ENCODE assay signal across 37 mouse cellular contexts in genomic region chr7:66318147-66318546, GRCm38 (mm10). TPM values are rescaled to one million over a fixed set of nuclear protein-coding genes. Genes with fewer than 3 reads are reported as not detected.
"Had no signal": no experiment of that assay in that cellular context is flagged by ENCODE, and none has a peak within 500 bp of the region (broad histone marks: within the 10 kb centered on the region; RNA-seq: fewer than 3 reads in every experiment).

No protein-coding gene starts in this region.

- H3K4me2 ChIP-seq: forebrain, embryonic 15.5 days; heart, embryonic 11.5 days; heart, embryonic 13.5 days; heart, embryonic 15.5 days; hindbrain, embryonic 12.5 days; hindbrain, embryonic 14.5 days; intestine, embryonic 15.5 days; liver, embryonic 12.5 days had no signal

- H3K36me3 ChIP-seq: forebrain, embryonic 15.5 days; hindbrain, embryonic 10.5 days; hindbrain, embryonic 12.5 days had no signal

- H3K9me3 ChIP-seq: forebrain, embryonic 15.5 days; heart, embryonic 15.5 days; hindbrain, embryonic 10.5 days; hindbrain, embryonic 12.5 days; intestine, embryonic 15.5 days had no signal

- H3K4me3 ChIP-seq: forebrain, embryonic 15.5 days; heart, adult 2 months; heart, embryonic 13.5 days; heart, embryonic 15.5 days; hindbrain, embryonic 10.5 days; hindbrain, embryonic 12.5 days; intestine, embryonic 15.5 days; layer of hippocampus, adult 2 months; left cerebral cortex, adult 2 months; liver, embryonic 12.5 days had no signal

- ATAC-seq: forebrain, embryonic 15.5 days; forebrain, postnatal 0 days; hindbrain, embryonic 16.5 days; inflammation-experienced regulatory T-cells, adult 6 months; intestine, embryonic 15.5 days; intestine, postnatal 0 days; liver, embryonic 12.5 days had no signal

- H3K9ac ChIP-seq: forebrain, embryonic 15.5 days; forebrain, postnatal 0 days; heart, embryonic 13.5 days; heart, embryonic 15.5 days; hindbrain, embryonic 12.5 days; hindbrain, embryonic 14.5 days; intestine, embryonic 15.5 days; liver, embryonic 12.5 days had no signal

- H3K27ac ChIP-seq: forebrain, embryonic 15.5 days; heart, adult 2 months; heart, embryonic 13.5 days; heart, embryonic 15.5 days; hindbrain, embryonic 10.5 days; hindbrain, embryonic 12.5 days; hindbrain, embryonic 14.5 days; intestine, embryonic 15.5 days; layer of hippocampus, adult 2 months; left cerebral cortex, adult 2 months; liver, embryonic 12.5 days had no signal

- DNase-seq: forebrain, postnatal 0 days; gastrocnemius, postnatal 14 days; gastrocnemius, postnatal 36 days; heart, adult 11 months; heart, adult 2 months; heart, postnatal 4 days; kidney, adult 18-20 months; kidney, adult 8-10 months; kidney, postnatal 10 days; kidney, postnatal 25 days; kidney, postnatal 4 days had no signal

- H3K4me1 ChIP-seq: hindbrain, embryonic 10.5 days; intestine, embryonic 15.5 days; liver, embryonic 12.5 days had no signal

- H3K27me3 ChIP-seq: forebrain, embryonic 15.5 days; heart, embryonic 13.5 days; heart, embryonic 15.5 days; hindbrain, embryonic 12.5 days; intestine, embryonic 15.5 days; liver, embryonic 12.5 days had no signal

RNA-seq across cellular contexts. Expression of gene Gm10974, which starts 47.6 kb away (rescaled TPM):
- total RNA-seq: forebrain, postnatal 0 days; gastrocnemius, adult 18-20 months; gastrocnemius, postnatal 14 days; gastrocnemius, postnatal 36 days; heart, adult 2 months; heart, postnatal 25 days; heart, postnatal 4 days; layer of hippocampus, adult 2 months; layer of hippocampus, postnatal 10 days; layer of hippocampus, postnatal 25 days; left cerebral cortex, adult 2 months; left cerebral cortex, postnatal 14 days; left cerebral cortex, postnatal 36 days; liver, adult 2 months had no signal
- polyA plus RNA-seq: forebrain, embryonic 15.5 days; forebrain, postnatal 0 days; gonadal fat pad, adult 2 months; heart, adult 2 months; heart, embryonic 11.5 days; heart, embryonic 13.5 days; heart, embryonic 15.5 days; heart, postnatal 0 days; hindbrain, embryonic 10.5 days; hindbrain, embryonic 12.5 days; hindbrain, embryonic 14.5 days; hindbrain, embryonic 16.5 days; inflammation-experienced regulatory T-cells, adult 6 months; intestine, embryonic 15.5 days; intestine, postnatal 0 days; kidney, embryonic 14.5 days; kidney, embryonic 16.5 days; limb, embryonic 11.5 days; liver, adult 2 months; liver, embryonic 12.5 days had no signal
